Mouse (Mus musculus): Measurements from ENCODE around the gene Gm10024.
"Not testable (repeated sequence)": the region's sequence is repeated elsewhere in the genome, so short reads cannot be mapped to it uniquely, and the experiment has no call there.

Gene Gm10024

GRCm38 (mm10) chr10:77711157-77711556 is at the start of gene Gm10024:
Gene Gm10024, plus strand, starts transcription at chr10:77711457.
- in situ Hi-C loops (cut with MboI; ENCODE audit: low sequenced_read_pairs) = not testable (repeated sequence)

GRCm38 (mm10) chr10:77663949-77664665 is 47.1 kb upstream of the Gm10024 start:
- in situ Hi-C loops (cut with MboI; ENCODE audit: low sequenced_read_pairs) = no loop called here

- in situ Hi-C loops (cut with MboI; ENCODE audit: low sequenced_read_pairs) = no loop called here
These were observed 44.9 kb upstream of the Gm10024 start for GRCm38 (mm10) chr10:77666342-77666741.

GRCm38 (mm10) chr10:77667402-77667801 is 43.9 kb upstream of the Gm10024 start:
- in situ Hi-C loops (cut with MboI; ENCODE audit: low sequenced_read_pairs) = no loop called here

GRCm38 (mm10) chr10:77670710-77671109 is 40.5 kb upstream of the Gm10024 start:
- in situ Hi-C loops (cut with MboI; ENCODE audit: low sequenced_read_pairs) = no loop called here

- in situ Hi-C loops (cut with MboI; ENCODE audit: low sequenced_read_pairs) = no loop called here
These were observed 39.7 kb upstream of the Gm10024 start for GRCm38 (mm10) chr10:77671519-77671918.

GRCm38 (mm10) chr10:77673765-77674164 is 37.5 kb upstream of the Gm10024 start:
- in situ Hi-C loops (cut with MboI; ENCODE audit: low sequenced_read_pairs) = no loop called here

- in situ Hi-C loops (cut with MboI; ENCODE audit: low sequenced_read_pairs) = no loop called here
These were observed 33.7 kb upstream of the Gm10024 start for GRCm38 (mm10) chr10:77677562-77677961.

GRCm38 (mm10) chr10:77682994-77683393 is 28.3 kb upstream of the Gm10024 start:
- in situ Hi-C loops (cut with MboI; ENCODE audit: low sequenced_read_pairs) = no loop called here

- in situ Hi-C loops (cut with MboI; ENCODE audit: low sequenced_read_pairs) = no loop called here
These were observed 27.1 kb upstream of the Gm10024 start for GRCm38 (mm10) chr10:77684181-77684580.

- in situ Hi-C loops (cut with MboI; ENCODE audit: low sequenced_read_pairs) = no loop called here
These were observed 25.2 kb upstream of the Gm10024 start, which contains the start of gene Tspear for GRCm38 (mm10) chr10:77685895-77686664. Gene Tspear, plus strand, starts transcription at chr10:77686569.

- in situ Hi-C loops (cut with MboI; ENCODE audit: low sequenced_read_pairs) = no loop called here
These were observed 24.2 kb upstream of the Gm10024 start for GRCm38 (mm10) chr10:77687021-77687420.

GRCm38 (mm10) chr10:77690356-77690807 is 20.9 kb upstream of the Gm10024 start, which contains the start of gene Gm19402:
Gene Gm19402, minus strand, starts transcription at chr10:77690757.
- in situ Hi-C loops (cut with MboI; ENCODE audit: low sequenced_read_pairs) = not testable (repeated sequence)

GRCm38 (mm10) chr10:77697133-77697532 is 14.1 kb upstream of the Gm10024 start, which contains the start of gene Gm9508:
Gene Gm9508, minus strand, starts transcription at chr10:77697233.
- in situ Hi-C loops (cut with MboI; ENCODE audit: low sequenced_read_pairs) = no loop called here

GRCm38 (mm10) chr10:77706326-77706725 is 4.9 kb upstream of the Gm10024 start, which contains the start of gene Gm10272:
Gene Gm10272, plus strand, starts transcription at chr10:77706626.
- in situ Hi-C loops (cut with MboI; ENCODE audit: low sequenced_read_pairs) = no loop called here

GRCm38 (mm10) chr10:77709831-77710230 is 1.4 kb upstream of the Gm10024 start:
- in situ Hi-C loops (cut with MboI; ENCODE audit: low sequenced_read_pairs) = no loop called here

- in situ Hi-C loops (cut with MboI; ENCODE audit: low sequenced_read_pairs) = no loop called here
These were observed 2.5 kb downstream of the Gm10024 start for GRCm38 (mm10) chr10:77713734-77714133.

- in situ Hi-C loops (cut with MboI; ENCODE audit: low sequenced_read_pairs) = no loop called here
These were observed 4.2 kb downstream of the Gm10024 start, which contains the start of gene Gm10142 for GRCm38 (mm10) chr10:77715507-77715906. Gene Gm10142, plus strand, starts transcription at chr10:77715807.

- in situ Hi-C loops (cut with MboI; ENCODE audit: low sequenced_read_pairs) = not testable (repeated sequence)
These were observed 9.0 kb downstream of the Gm10024 start, which contains the start of gene Krtap12-1 for GRCm38 (mm10) chr10:77720299-77720698. Gene Krtap12-1, plus strand, starts transcription at chr10:77720599.

- in situ Hi-C loops (cut with MboI; ENCODE audit: low sequenced_read_pairs) = no loop called here
These were observed 13.6 kb downstream of the Gm10024 start for GRCm38 (mm10) chr10:77724855-77725254.

- in situ Hi-C loops (cut with MboI; ENCODE audit: low sequenced_read_pairs) = no loop called here
These were observed 14.9 kb downstream of the Gm10024 start, which contains the start of gene Gm10100 for GRCm38 (mm10) chr10:77726186-77726585. Gene Gm10100, plus strand, starts transcription at chr10:77726486.

Data from CH12F3 (cell line).